Mouse (Mus musculus) small intestine, adult 2 months (tissue): ENCODE data around the gene Zc3h8.

Experiments
- CTCF ChIP-seq: fragments of 200-500 bp; IDR thresholded peaks from 2 replicates; pipeline ENCODE4 v1.5.1; 2012; ENCODE audit warnings: low read depth, mild to moderate bottlenecking, control low read depth, inconsistent platforms, low read length, moderate library complexity, mixed read lengths; ENCODE audit not compliant: insufficient replicate concordance, insufficient read length; ENCODE audit errors: extremely low read depth
- POLR2A ChIP-seq: fragments of 200-500 bp; IDR thresholded peaks from 2 replicates; pipeline ENCODE4 v1.6.1; 2012; ENCODE audit warnings: low read depth, mild to moderate bottlenecking, control low read depth, inconsistent platforms, low read length, moderate library complexity

- TF ChIP-seq CTCF = no peak
- no peak for TF ChIP-seq POLR2A
These were observed 4.2 kb upstream of the Zc3h8 start for GRCm38 (mm10) chr2:128947962-128948588.
